Mouse (Mus musculus) stomach, postnatal 0 days (tissue): ENCODE measurements around the gene Tatdn3. TPM values are rescaled to one million over a fixed set of nuclear protein-coding genes. Genes with fewer than 3 reads are reported as not detected.
A peak's percentile ranks its signal among the peaks of the same experiment; 100 is the strongest.

Experiments used
- ATAC-seq: fragments of 200-750 bp; cut with Nextera tagmentation; 2 replicates; pipeline ENCODE4 v1.8.0; 2017; ENCODE audit not compliant: low FRiP score, low TSS enrichment
- DNase-seq: peaks from one replicate; pipeline ENCODE4 v3.0.0-alpha.2; 2016; ENCODE audit warnings: low spot score
- H3K27ac ChIP-seq: fragments of 300-500 bp; sonication (generic); replicated peaks from 2 replicates; pipeline ENCODE4 v1.5.1; 2014; ENCODE audit warnings: mild to moderate bottlenecking, control low read depth
- H3K27me3 ChIP-seq: fragments of 300-500 bp; sonication (generic); 2 replicates; pipeline ENCODE4 v1.6.1; 2014; ENCODE audit warnings: low read length; ENCODE audit not compliant: control insufficient read depth, insufficient read depth
- H3K36me3 ChIP-seq: fragments of 300-500 bp; sonication (generic); 2 replicates; pipeline ENCODE4 v1.6.1; 2014; ENCODE audit warnings: low read length, mixed read lengths; ENCODE audit not compliant: control insufficient read depth, insufficient read depth
- H3K4me1 ChIP-seq: fragments of 300-500 bp; sonication (generic); replicated peaks from 2 replicates; pipeline ENCODE4 v1.6.1; 2014; ENCODE audit warnings: antibody characterized with exemption; ENCODE audit not compliant: control insufficient read depth, insufficient read depth
- H3K4me2 ChIP-seq: fragments of 300-500 bp; sonication (generic); replicated peaks from 2 replicates; pipeline ENCODE4 v1.6.1; 2014; ENCODE audit warnings: low read depth, mild to moderate bottlenecking, control low read depth, moderate library complexity
- H3K4me3 ChIP-seq: fragments of 300-500 bp; sonication (generic); 2 replicates; pipeline ENCODE4 v1.5.1; 2014; ENCODE audit warnings: low read depth, low read length, control low read depth
- H3K9ac ChIP-seq: fragments of 300-500 bp; sonication (generic); 2 replicates; pipeline ENCODE4 v1.6.1; 2014; ENCODE audit warnings: mild to moderate bottlenecking, low read length, control low read depth, mixed read lengths
- H3K9me3 ChIP-seq: fragments of 300-500 bp; sonication (generic); 2 replicates; pipeline ENCODE4 v1.6.1; 2016; ENCODE audit warnings: low read length; ENCODE audit not compliant: control insufficient read depth
- CTCF ChIP-seq: IDR thresholded peaks from 2 replicates; pipeline ENCODE4 v1.5.1; 2016; ENCODE audit warnings: antibody characterized with exemption, low read depth, mild to moderate bottlenecking, moderate library complexity
- EP300 ChIP-seq: optimal IDR thresholded peaks from 2 replicates; pipeline ENCODE3; 2016; ENCODE audit warnings: antibody characterized with exemption
- WGBS: fragments of 180-500 bp; shearing (Covaris S2); extraction: QIAGEN DNeasy Blood & Tissue Kit; methylation state at CpG from one replicate; pipeline ENCODE4 v1.1.7; 2014; 5-methylcytosine and 5-hydroxymethylcytosine counted together
- polyA plus RNA-seq: library from polyadenylated mRNA; unstranded; fragments of >200 nt; fragmentation: Nextera tagmentation; extraction: Ambion mirVana; gene quantifications from 2 replicates; pipeline ENCODE4 v1.2.1, GENCODE M21; 2015

Tatdn3 gene
- polyA plus RNA-seq, 1 experiment from 2014 or later, result 8.9 TPM

- Histone ChIP-seq H3K27ac (peak overlapping the region; percentile 30; the same call in 1 of the 2 replicates), H3K4me2 (no peak overlapping the region), H3K4me3 (no peak overlapping the region), H3K4me1 (no peaks in the 10 kb centered on the region), H3K36me3 (no peaks in the 10 kb centered on the region), H3K9me3 (no peaks in the 10 kb centered on the region), H3K9ac (no peak overlapping the region), H3K27me3 (no peaks in the 10 kb centered on the region)
- DNase-seq (no peak), ATAC-seq (peak; percentile 54; the same call in 1 of the 2 replicates)
- WGBS, result 49% methylated on average over 7 of the region's 7 CpGs
- TF ChIP-seq CTCF (no peak), EP300 (no peak)
Measured at GRCm38 (mm10) chr1:191046231-191046824, 16.4 kb downstream of the Tatdn3 start.

- Histone ChIP-seq H3K27ac (no peak overlapping the region), H3K4me2 (no peak overlapping the region), H3K4me1 (no peaks in the 10 kb centered on the region), H3K9ac (no peak overlapping the region), H3K36me3 (no peaks in the 10 kb centered on the region), H3K9me3 (no peaks in the 10 kb centered on the region), H3K4me3 (no peak overlapping the region), H3K27me3 (no peaks in the 10 kb centered on the region)
- WGBS, result 86% methylated on average over 2 of the region's 2 CpGs
- no peak for DNase-seq
- TF ChIP-seq EP300 (no peak), CTCF (no peak)
- no peak for ATAC-seq
Measured at GRCm38 (mm10) chr1:191045264-191045663, 17.5 kb downstream of the Tatdn3 start.

- H3K4me2 ChIP-seq, result no peak overlapping the region
Measured at GRCm38 (mm10) chr1:191042688-191043087, 20.0 kb downstream of the Tatdn3 start.

GRCm38 (mm10) chr1:191042106-191042505 is 20.6 kb downstream of the Tatdn3 start:
- no peak for TF ChIP-seq EP300
- TF ChIP-seq CTCF, result no peak
- 79% methylated on average over 5 of the region's 5 CpGs for WGBS
- Histone ChIP-seq H3K27ac (no peak overlapping the region), H3K4me3 (no peak overlapping the region), H3K9me3 (no peaks in the 10 kb centered on the region), H3K4me1 (no peaks in the 10 kb centered on the region), H3K9ac (no peak overlapping the region), H3K36me3 (no peaks in the 10 kb centered on the region), H3K27me3 (no peaks in the 10 kb centered on the region), H3K4me2 (no peak overlapping the region)
- DNase-seq, result no peak
- ATAC-seq, result no peak

More at GRCm38 (mm10) chr1:191042688-191043087, 20.0 kb downstream of the Tatdn3 start:
- no peak overlapping the region for H3K4me3 ChIP-seq
- DNase-seq (no peak), ATAC-seq (no peak)
- H3K9me3 ChIP-seq, result no peaks in the 10 kb centered on the region
- TF ChIP-seq EP300 (no peak), CTCF (no peak)
- H3K27ac ChIP-seq, result no peak overlapping the region
- 38% methylated on average over 3 of the region's 3 CpGs for WGBS
- no peaks in the 10 kb centered on the region for H3K36me3 ChIP-seq
- no peak overlapping the region for H3K9ac ChIP-seq
- H3K27me3 ChIP-seq, result no peaks in the 10 kb centered on the region
- no peaks in the 10 kb centered on the region for H3K4me1 ChIP-seq

- no peak for TF ChIP-seq CTCF
- TF ChIP-seq EP300, result no peak
- no peak overlapping the region for H3K4me2 ChIP-seq
- H3K4me3 ChIP-seq, result no peak overlapping the region
- no peak overlapping the region for H3K9ac ChIP-seq
- H3K27ac ChIP-seq, result no peak overlapping the region
- ATAC-seq, result no peak
- no peak for DNase-seq
- H3K4me1 ChIP-seq, result no peaks in the 10 kb centered on the region
- no peaks in the 10 kb centered on the region for H3K9me3 ChIP-seq
- no peaks in the 10 kb centered on the region for H3K36me3 ChIP-seq
- no peaks in the 10 kb centered on the region for H3K27me3 ChIP-seq
Measured at GRCm38 (mm10) chr1:191041352-191041751, 21.4 kb downstream of the Tatdn3 start.

- TF ChIP-seq CTCF (no peak), EP300 (no peak)
- WGBS, result 89% methylated on average over 4 of the region's 4 CpGs
- Histone ChIP-seq H3K4me3 (no peak overlapping the region), H3K4me2 (no peak overlapping the region), H3K9ac (no peak overlapping the region), H3K4me1 (no peaks in the 10 kb centered on the region), H3K9me3 (no peaks in the 10 kb centered on the region), H3K27me3 (no peaks in the 10 kb centered on the region), H3K36me3 (no peaks in the 10 kb centered on the region), H3K27ac (no peak overlapping the region)
- ATAC-seq, result no peak
- DNase-seq, result no peak
Measured at GRCm38 (mm10) chr1:191037999-191038398, 24.7 kb downstream of the Tatdn3 start.
